Mouse (Mus musculus): ENCODE results near the gene Scgb2b7. TPM values are rescaled to one million over a fixed set of nuclear protein-coding genes. Genes with fewer than 3 reads are reported as not detected.
"Not testable (repeated sequence)": the region's sequence is repeated elsewhere in the genome, so short reads cannot be mapped to it uniquely, and the experiment has no call there.

Scgb2b7 gene
- not detected in 2 replicates for polyA plus RNA-seq (2015; fragmentation: Nextera tagmentation; extraction: Ambion mirVana)

- not testable (repeated sequence) for H3K4me2 ChIP-seq (ENCODE audit: low read depth, low read length); H3K4me3 ChIP-seq (ENCODE audit: low read depth, low read length); H3K27ac ChIP-seq (ENCODE audit: low read depth); H3K4me1 ChIP-seq (ENCODE audit: insufficient read depth); ATAC-seq; H3K27me3 ChIP-seq (ENCODE audit: insufficient read depth, low read length); H3K36me3 ChIP-seq (replicated peaks; ENCODE audit: insufficient read depth, low read length); H3K9me3 ChIP-seq (ENCODE audit: low read length); DNase-seq; H3K9ac ChIP-seq (replicated peaks)
These were observed at the start of gene Scgb2b7 for GRCm38 (mm10) chr7:31705657-31706056. Gene Scgb2b7 (minus strand): TSS chr7:31705757.

DNA sequence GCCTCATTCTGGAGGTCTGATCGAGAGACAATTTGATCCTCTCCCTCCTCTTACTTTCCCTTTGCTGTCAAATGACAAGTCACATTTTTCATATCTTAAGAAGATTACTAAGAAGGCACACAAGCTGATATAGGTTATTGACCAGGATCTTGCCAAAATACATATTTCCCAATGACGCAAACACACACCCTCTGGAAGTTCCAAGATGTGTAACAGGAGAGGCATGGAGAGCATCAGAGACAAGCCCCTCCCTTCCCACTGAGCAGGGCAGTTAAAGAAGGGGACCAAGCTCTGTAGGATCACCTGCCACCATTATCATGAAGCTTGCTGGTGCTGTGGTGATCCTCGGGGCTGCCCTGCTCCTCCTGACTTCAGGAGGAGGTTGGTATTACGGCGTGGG lies 6.8 kb upstream of the Scgb2b7 start, which contains the start of gene Scgb1b7:
Scgb1b7 (plus strand) TSS at position 301 of the 400 bp plus-strand sequence.
- H3K36me3 ChIP-seq (replicated peaks; ENCODE audit: insufficient read depth, low read length); H3K27ac ChIP-seq (ENCODE audit: low read depth); ATAC-seq; H3K4me1 ChIP-seq (ENCODE audit: insufficient read depth); H3K27me3 ChIP-seq (ENCODE audit: insufficient read depth, low read length); H3K9me3 ChIP-seq (ENCODE audit: low read length); H3K9ac ChIP-seq (replicated peaks); H3K4me2 ChIP-seq (ENCODE audit: low read depth, low read length); H3K4me3 ChIP-seq (ENCODE audit: low read depth, low read length); DNase-seq: not testable (repeated sequence)
- WGBS (ENCODE audit: insufficient replicate concordance) = 69% methylated on average over 3 of the region's 5 CpGs

Other genes starting within 250 kb of the Scgb2b7 start
- gene Scgb1b7, start 6.9 kb upstream of the Scgb2b7 start, polyA plus RNA-seq (2015; fragmentation: Nextera tagmentation; extraction: Ambion mirVana) = not detected in 2 replicates